Mouse (Mus musculus) CH12.LX (cell line): ENCODE results near the gene Zfp296. TPM values are rescaled to one million over a fixed set of nuclear protein-coding genes. Genes with fewer than 3 reads are reported as not detected.

Source experiments
- DNase-seq: peaks from one replicate; pipeline ENCODE4 v3.0.0-alpha.2; 2013; ENCODE audit errors: extremely low read depth
- H3K27ac ChIP-seq: 2 replicates; pipeline ENCODE4 v1.5.1; 2012; ENCODE audit warnings: low read depth, mild to moderate bottlenecking, control low read depth, moderate library complexity; ENCODE audit not compliant: insufficient read depth
- H3K27me3 ChIP-seq: replicated peaks from 2 replicates; pipeline ENCODE3; 2012; ENCODE audit warnings: inconsistent platforms
- H3K36me3 ChIP-seq, 2 experiments: replicated peaks in 1 of 2; 2 replicates each; pipeline versions ENCODE3 to v1.6.1; 2012; ENCODE audit warnings: inconsistent platforms in 1 of 2, low read length in 1 of 2, mild to moderate bottlenecking in 1 of 2, mixed read lengths in 1 of 2, moderate library complexity in 1 of 2; ENCODE audit not compliant: control insufficient read depth in 1 of 2, insufficient read depth in 1 of 2
- H3K4me1 ChIP-seq, 2 experiments: 2 replicates each; pipeline ENCODE4 v1.6.1; 2012; ENCODE audit warnings: inconsistent platforms in 1 of 2, moderate library complexity in 1 of 2; ENCODE audit not compliant: insufficient read depth in 2 of 2, control insufficient read depth in 1 of 2
- H3K4me2 ChIP-seq: 2 replicates; pipeline ENCODE4 v1.6.1; 2012; ENCODE audit warnings: low read depth, mild to moderate bottlenecking, control low read depth; ENCODE audit not compliant: poor library complexity, insufficient read depth, severe bottlenecking
- H3K4me3 ChIP-seq, 3 experiments: fragments of 150-350 bp in 1 of 3; sonication (generic) in 1 of 3; replicated peaks in 1 of 3; 2 replicates each; pipeline versions ENCODE3 to v1.5.1; 2011 to 2012; ENCODE audit warnings: low read depth in 2 of 3, low read length in 2 of 3, mild to moderate bottlenecking in 2 of 3, moderate library complexity in 2 of 3, control low read depth in 1 of 3, improper control_type of control experiment in 1 of 3, inconsistent platforms in 1 of 3, mixed read lengths in 1 of 3; ENCODE audit not compliant: poor library complexity in 1 of 3
- H3K79me2 ChIP-seq: replicated peaks from 2 replicates; pipeline ENCODE4 v1.6.1; 2012; ENCODE audit warnings: mild to moderate bottlenecking, moderate library complexity; ENCODE audit not compliant: control insufficient read depth, poor library complexity, insufficient read depth, severe bottlenecking; ENCODE audit errors: extremely low read depth
- H3K9ac ChIP-seq: 2 replicates; pipeline ENCODE4 v1.6.1; 2012; ENCODE audit warnings: low read depth, mild to moderate bottlenecking, control low read depth, moderate library complexity; ENCODE audit not compliant: insufficient read depth
- H3K9me3 ChIP-seq: replicated peaks from 2 replicates; pipeline ENCODE3; 2012; ENCODE audit warnings: low read length, inconsistent platforms, mixed read lengths
- CHD2 ChIP-seq: IDR thresholded peaks from 2 replicates; pipeline ENCODE4 v1.6.1; 2011; ENCODE audit warnings: low read length, improper control_type of control experiment
- E2F4 ChIP-seq: IDR thresholded peaks from 2 replicates; pipeline ENCODE4 v1.6.1; 2011; ENCODE audit warnings: low read depth, low read length, improper control_type of control experiment; ENCODE audit not compliant: insufficient replicate concordance
- EP300 ChIP-seq: IDR thresholded peaks from 2 replicates; pipeline ENCODE4 v1.6.1; 2011; ENCODE audit warnings: low read length, improper control_type of control experiment
- ETS1 ChIP-seq: conservative IDR thresholded peaks from 2 replicates; pipeline ENCODE4 v1.6.1; 2012; ENCODE audit warnings: low read depth, mild to moderate bottlenecking, inconsistent platforms, low read length, improper control_type of control experiment, moderate library complexity
- IRF4 ChIP-seq: IDR thresholded peaks from 2 replicates; pipeline ENCODE4 v1.6.1; 2014; ENCODE audit warnings: low read depth, mild to moderate bottlenecking, inconsistent platforms, low read length, improper control_type of control experiment
- JUN ChIP-seq: IDR thresholded peaks from 2 replicates; pipeline ENCODE4 v1.6.1; 2011; ENCODE audit warnings: low read depth, mild to moderate bottlenecking, low read length, improper control_type of control experiment, moderate library complexity; ENCODE audit not compliant: insufficient read depth
- MAFK ChIP-seq: IDR thresholded peaks from 2 replicates; pipeline ENCODE4 v1.6.1; 2011; ENCODE audit warnings: low read length, improper control_type of control experiment; ENCODE audit not compliant: insufficient replicate concordance
- MXI1 ChIP-seq: IDR thresholded peaks from 2 replicates; pipeline ENCODE4 v1.6.1; 2011; ENCODE audit warnings: mild to moderate bottlenecking, low read depth, low read length, improper control_type of control experiment
- NELFE ChIP-seq: IDR thresholded peaks from 2 replicates; pipeline ENCODE4 v1.6.1; 2011; ENCODE audit warnings: low read depth, low read length, improper control_type of control experiment
- POLR2AphosphoS2 ChIP-seq: IDR thresholded peaks from 2 replicates; pipeline ENCODE4 v1.6.1; 2011; ENCODE audit warnings: low read depth, low read length, improper control_type of control experiment
- RAD21 ChIP-seq: IDR thresholded peaks from 2 replicates; pipeline ENCODE4 v1.6.1; 2011; ENCODE audit warnings: low read depth, mild to moderate bottlenecking, low read length, improper control_type of control experiment, moderate library complexity
- SIN3A ChIP-seq: IDR thresholded peaks from 2 replicates; pipeline ENCODE4 v1.6.1; 2012; ENCODE audit warnings: low read length, improper control_type of control experiment, inconsistent platforms
- SMC3 ChIP-seq: IDR thresholded peaks from 2 replicates; pipeline ENCODE4 v1.6.1; 2011; ENCODE audit warnings: low read depth, low read length, improper control_type of control experiment
- TBP ChIP-seq: conservative IDR thresholded peaks from 2 replicates; pipeline ENCODE4 v1.6.1; 2011; ENCODE audit warnings: low read depth, low read length, improper control_type of control experiment
- UBTF ChIP-seq: IDR thresholded peaks from 2 replicates; pipeline ENCODE4 v1.6.1; 2012; ENCODE audit warnings: low read depth, mild to moderate bottlenecking, inconsistent platforms, low read length, improper control_type of control experiment, moderate library complexity
- USF1 ChIP-seq: IDR thresholded peaks from 2 replicates; pipeline ENCODE4 v1.6.1; 2014; ENCODE audit warnings: low read depth, mild to moderate bottlenecking, inconsistent platforms, low read length, improper control_type of control experiment
- ZC3H11A ChIP-seq: IDR thresholded peaks from 2 replicates; pipeline ENCODE4 v1.6.1; 2012; ENCODE audit warnings: low read depth, mild to moderate bottlenecking, inconsistent platforms, low read length, improper control_type of control experiment
- ZKSCAN1 ChIP-seq: IDR thresholded peaks from 2 replicates; pipeline ENCODE4 v1.6.1; 2012; ENCODE audit warnings: low read depth, inconsistent platforms, low read length, improper control_type of control experiment, borderline replicate concordance
- ZNF384 ChIP-seq: IDR thresholded peaks from 2 replicates; pipeline ENCODE4 v1.6.1; 2012; ENCODE audit warnings: low read depth, low read length, improper control_type of control experiment, inconsistent platforms
- dilution Hi-C: fragments of 300-500 bp; cut with MboI; formaldehyde crosslinking; loops from 2 replicates; pipeline ENCODE4 v1.14.3; 2020; ENCODE audit warnings: low sequenced_read_pairs; ENCODE audit not compliant: extremely low pct_unique_long_range_greater_than_20kb, extremely low pct_ligation_motif_present
- in situ Hi-C: fragments of 300-500 bp; cut with MboI; formaldehyde crosslinking; loops from 3 replicates; pipeline ENCODE4 v1.14.3; 2019; ENCODE audit warnings: low sequenced_read_pairs, low pct_ligation_motif_present, low pct_unique_long_range_greater_than_20kb, mixed read lengths
- polyA plus RNA-seq: library from polyadenylated mRNA; unstranded; fragments of >175 nt; gene quantifications from 2 replicates; pipeline ENCODE4 v1.2.1, GENCODE M21; 2012; ENCODE audit warnings: low read depth; ENCODE audit not compliant: insufficient read length
- total RNA-seq, 2 experiments: library from RNA; depleted of rRNA; stranded (reverse); fragments of 300-350 nt in 1 of 2; fragments of >200 nt in 1 of 2; gene quantifications; 2 replicates each; pipeline ENCODE4 v1.2.3; 2012 to 2014

Zfp296 gene
- total and polyA plus RNA-seq, 3 experiments: 10.7 to 44.0 (median 30.0) TPM

GRCm38 (mm10) chr7:19562643-19563410, 14.3 kb upstream of the Zfp296 start, which contains the start of gene Ppp1r37:
Ppp1r37 (minus strand) TSS chr7:19563076.
- Histone ChIP-seq H3K9me3 (peaks cover 13% of the 10 kb centered on the region), H3K4me3 (peak within 1 kb of the TSS; percentile 88 to 98 (median 91)), H3K4me1 (peaks cover 8 to 41% of the 10 kb centered on the region in 2 experiments), H3K4me2 (peak within 1 kb of the TSS; percentile 58), H3K36me3 (peaks cover 29 to 64% of the 10 kb centered on the region in 2 experiments)
- in situ Hi-C loops (loop anchor here (25.0 kb wide), 1 partner anchor 151 kb away; the partner anchor contains the start of genes Ckm and Klc3), dilution Hi-C loops (no loop called here)
- 0 out of 2 replicates have a peak, but pooled peaks have one; percentile 14 for TF ChIP-seq EP300
- no peak for TF ChIP-seq RAD21
- TF ChIP-seq, all 38 proteins: peak for 1
- peak within 1 kb of the TSS; percentile 93 for H3K9ac ChIP-seq
- peaks cover 39% of the 10 kb centered on the region for H3K79me2 ChIP-seq
- DNase-seq: no peak
- H3K27ac ChIP-seq: peak within 1 kb of the TSS; percentile 69
- no peaks in the 10 kb centered on the region for H3K27me3 ChIP-seq

- TF ChIP-seq NELFE: no peak
- TF ChIP-seq UBTF: no peak
- no peak for TF ChIP-seq ZNF384
- TF ChIP-seq MXI1: no peak
- no peak for TF ChIP-seq TBP
- TF ChIP-seq JUN: no peak
- TF ChIP-seq CHD2: no peak
- no peak for TF ChIP-seq MAFK
- no peak for TF ChIP-seq IRF4
- TF ChIP-seq SIN3A: no peak
- no peak for TF ChIP-seq POLR2AphosphoS2
- TF ChIP-seq ZC3H11A: no peak
- TF ChIP-seq ZKSCAN1: no peak
- TF ChIP-seq SMC3: no peak
- TF ChIP-seq RAD21: no peak
- TF ChIP-seq E2F4: no peak
- TF ChIP-seq ETS1: no peak
- TF ChIP-seq USF1: no peak
- no peak for DNase-seq
- Histone ChIP-seq H3K27ac (no peak overlapping the region), H3K9me3 (peaks cover 13% of the 10 kb centered on the region), H3K9ac (no peak overlapping the region), H3K36me3 (peaks cover 30 to 63% of the 10 kb centered on the region in 2 experiments), H3K4me2 (no peak overlapping the region), H3K4me1 (peaks cover 8 to 30% of the 10 kb centered on the region in 2 experiments), H3K79me2 (peaks cover 37% of the 10 kb centered on the region), H3K27me3 (no peaks in the 10 kb centered on the region), H3K4me3 (no peak overlapping the region)
- dilution Hi-C loops (no loop called here), in situ Hi-C loops (loop anchor here (25.0 kb wide), 1 partner anchor 152 kb away; the partner anchor contains the start of genes Ckm and Klc3)
These were observed 13.2 kb upstream of the Zfp296 start for GRCm38 (mm10) chr7:19563884-19564283.
